Mouse (Mus musculus) layer of hippocampus, adult 11-12 months (tissue): ENCODE data around the gene Rab38.

Experiments used
- DNase-seq: peaks from one replicate; pipeline ENCODE4 v3.0.0; 2022; ENCODE audit warnings: low spot score

Gene Rab38

DNA sequence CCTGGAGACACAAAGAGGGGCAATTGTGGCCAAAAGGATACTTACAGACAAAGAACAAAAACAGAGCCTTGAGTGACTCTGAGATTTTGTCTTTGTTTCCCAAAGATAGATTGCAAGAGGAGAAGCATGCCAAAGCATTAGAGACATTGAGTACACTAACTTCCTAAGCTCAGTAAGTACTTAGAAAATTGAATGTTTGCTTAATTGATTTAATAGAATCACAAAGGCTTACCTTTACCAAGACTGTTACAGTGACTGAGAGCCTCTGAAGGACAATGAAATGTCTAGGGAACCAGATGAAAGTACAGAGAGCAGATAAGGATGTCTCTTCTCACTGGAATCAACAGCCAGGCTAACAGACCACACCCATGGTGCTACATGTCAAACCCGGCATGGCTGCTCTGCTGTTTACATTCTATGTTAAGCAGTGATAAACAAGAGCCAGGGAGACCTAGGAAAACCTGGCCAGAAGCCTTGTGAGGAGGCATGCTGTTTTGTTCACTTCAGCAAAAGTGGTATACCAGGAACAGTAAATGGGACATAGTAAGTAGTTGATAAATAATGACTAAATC lies 97.1 kb downstream of the Rab38 start:
- DNase-seq = no peak

GRCm38 (mm10) chr7:88536127-88536531 lies 106.1 kb downstream of the Rab38 start:
- DNase-seq = no peak

DNA sequence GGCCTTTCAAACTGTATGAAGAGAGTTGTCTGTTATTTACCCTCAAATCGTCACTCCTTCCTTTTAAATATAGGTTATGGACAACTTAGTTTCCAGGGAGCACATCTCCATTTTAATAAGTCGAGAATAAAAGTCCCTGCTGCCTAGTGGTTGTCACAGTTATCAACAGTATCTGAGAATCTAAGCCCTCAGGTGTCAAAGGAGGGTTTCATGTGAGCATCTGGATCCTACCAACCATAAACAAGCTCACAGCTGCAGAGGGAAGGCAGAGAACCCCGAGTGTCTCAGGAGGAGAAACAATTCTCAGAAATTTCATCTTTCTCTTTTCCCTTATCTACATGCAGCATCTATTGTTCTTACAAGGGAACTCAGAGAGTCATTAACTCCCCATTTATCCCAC lies 106.7 kb downstream of the Rab38 start:
- DNase-seq = no peak
